Mouse (Mus musculus) G1E (cell line): ENCODE results near the gene Cars2.

ENCODE experiments used
- CTCF ChIP-seq: IDR thresholded peaks from 2 replicates; pipeline ENCODE4 v1.5.1; 2012; ENCODE audit warnings: low read depth, low read length, inconsistent platforms, mixed read lengths
- GATA1 ChIP-seq: IDR thresholded peaks from 2 replicates; pipeline ENCODE4 v1.6.1; 2012; ENCODE audit warnings: borderline replicate concordance, low read length, inconsistent platforms, mixed read lengths

DNA sequence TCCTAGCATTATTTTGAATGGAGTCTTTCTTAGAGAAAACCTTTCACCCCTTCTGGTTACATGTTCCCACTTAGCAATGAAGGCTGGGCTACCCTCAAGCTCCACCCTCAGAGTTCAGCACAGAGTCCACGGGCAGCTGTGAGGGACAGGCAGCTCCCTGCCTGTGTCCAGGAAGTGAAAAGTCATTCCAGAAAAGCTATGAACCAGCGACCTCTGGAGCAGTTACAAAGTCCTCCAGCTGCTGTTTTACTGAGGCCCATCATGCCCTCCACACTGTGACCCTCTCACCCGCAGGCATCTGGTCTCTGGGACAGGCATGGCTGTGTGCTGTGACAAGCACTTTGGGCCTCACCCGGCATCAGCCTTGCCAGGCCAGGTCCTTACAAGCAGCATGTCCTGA, 77.5 kb downstream of the Cars2 start:
- TF ChIP-seq GATA1 (no peak), CTCF (no peak)
